Mouse (Mus musculus): Measurements from ENCODE around the gene Map3k11. TPM values are rescaled to one million over a fixed set of nuclear protein-coding genes. Genes with fewer than 3 reads are reported as not detected.
A peak's percentile ranks its signal among the peaks of the same experiment; 100 is the strongest.

The Map3k11 gene
- polyA plus RNA-seq, 1 experiment, result 23.1 TPM

DNA sequence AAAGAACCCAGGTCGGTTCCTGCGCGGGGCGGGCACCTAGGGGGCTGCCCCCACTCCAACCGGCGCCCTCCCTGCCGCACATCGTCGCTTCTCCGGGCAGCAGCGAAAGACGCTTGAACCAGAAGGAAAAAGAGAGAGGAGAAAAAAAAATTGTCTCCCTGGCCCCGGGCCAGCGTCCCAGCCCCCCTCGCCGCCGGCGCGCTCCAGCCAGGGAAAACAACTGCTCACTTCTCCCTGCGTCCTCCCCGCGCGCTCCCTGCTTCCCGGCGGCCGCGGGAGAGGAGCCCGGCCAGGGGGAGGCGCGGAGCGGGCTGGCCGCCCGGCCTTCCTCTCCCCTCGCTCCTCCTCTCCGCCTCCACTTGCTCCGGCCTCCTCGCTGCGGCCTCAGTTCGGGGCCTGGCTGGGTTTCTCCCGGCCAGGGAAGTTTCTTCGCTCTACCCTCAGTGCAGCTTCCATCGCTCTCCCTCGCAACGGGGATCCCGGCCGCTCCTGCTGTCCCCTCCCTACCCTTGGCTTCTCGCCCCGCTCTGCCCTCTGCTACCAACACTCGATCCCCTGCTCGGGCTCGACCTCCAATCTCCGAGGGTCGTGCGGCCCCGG is 53.2 kb downstream of the Map3k11 start:
- Histone ChIP-seq H3K4me1 (ENCODE audit: control insufficient read depth, insufficient read depth, low read length) (0 out of 2 replicates have a peak, but pooled peaks cover 1% of the 10 kb centered on the region), H3K27ac (ENCODE audit: insufficient read depth, low read length) (peak overlapping the region; percentile 76; the same call in 1 of the 2 replicates), H3K4me3 (ENCODE audit: insufficient read depth, low read length) (peak overlapping the region; percentile 48)
- no peak for TF ChIP-seq POLR2A (IDR thresholded peaks at IDR 0.05; ENCODE audit: extremely low read depth, insufficient read depth, low read length)
- TF ChIP-seq CTCF (IDR thresholded peaks at IDR 0.05; ENCODE audit: extremely low read depth, insufficient read depth, low read length), result no peak

DNA sequence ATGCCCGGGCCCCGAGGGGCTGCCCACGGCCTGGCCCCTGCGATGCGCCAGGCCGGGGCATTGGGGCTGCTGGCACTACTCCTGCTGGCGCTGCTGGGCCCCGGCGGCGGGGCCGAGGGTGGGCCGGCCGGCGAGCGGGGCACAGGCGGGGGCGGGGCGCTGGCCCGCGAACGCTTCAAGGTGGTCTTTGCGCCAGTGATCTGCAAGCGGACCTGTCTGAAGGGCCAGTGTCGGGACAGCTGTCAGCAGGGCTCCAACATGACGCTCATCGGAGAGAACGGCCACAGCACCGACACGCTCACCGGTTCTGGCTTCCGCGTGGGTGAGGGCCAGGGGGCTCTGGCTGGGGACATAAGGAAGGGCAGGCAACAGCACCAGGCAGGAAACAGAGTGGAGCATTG is 53.7 kb downstream of the Map3k11 start:
- no peak for TF ChIP-seq CTCF (IDR thresholded peaks at IDR 0.05; ENCODE audit: extremely low read depth, insufficient read depth, low read length)
- TF ChIP-seq POLR2A (IDR thresholded peaks at IDR 0.05; ENCODE audit: extremely low read depth, insufficient read depth, low read length), result no peak
- Histone ChIP-seq H3K4me1 (ENCODE audit: control insufficient read depth, insufficient read depth, low read length) (0 out of 2 replicates have a peak, but pooled peaks cover 1% of the 10 kb centered on the region), H3K27ac (ENCODE audit: insufficient read depth, low read length) (0 out of 2 replicates have a peak overlapping the region, but pooled peaks have one; percentile 76), H3K4me3 (ENCODE audit: insufficient read depth, low read length) (peak overlapping the region; percentile 48)

DNA sequence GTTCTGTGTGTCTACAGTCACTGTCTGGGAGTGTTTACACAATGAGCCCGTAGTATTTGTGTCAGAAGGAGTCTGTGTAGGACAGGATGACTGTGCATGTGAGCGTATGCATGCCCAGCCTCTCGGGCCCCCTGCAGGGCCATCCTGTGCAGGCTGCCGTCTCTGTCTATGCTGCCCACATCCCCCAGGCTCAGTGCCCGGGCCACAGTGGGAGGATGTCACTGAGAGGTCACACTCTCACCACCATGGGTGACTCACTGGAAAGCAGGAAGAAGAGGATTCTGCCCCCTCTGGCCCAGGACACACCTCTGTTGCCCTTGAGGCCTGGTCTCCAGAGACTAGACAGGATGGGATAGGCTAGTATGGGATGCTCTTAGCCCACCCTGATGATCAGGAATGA is 55.0 kb downstream of the Map3k11 start:
- Histone ChIP-seq H3K4me1 (ENCODE audit: control insufficient read depth, insufficient read depth, low read length) (0 out of 2 replicates have a peak, but pooled peaks cover 1% of the 10 kb centered on the region), H3K4me3 (ENCODE audit: insufficient read depth, low read length) (no peak overlapping the region), H3K27ac (ENCODE audit: insufficient read depth, low read length) (no peak overlapping the region)
- TF ChIP-seq POLR2A (IDR thresholded peaks at IDR 0.05; ENCODE audit: extremely low read depth, insufficient read depth, low read length) (no peak), CTCF (IDR thresholded peaks at IDR 0.05; ENCODE audit: extremely low read depth, insufficient read depth, low read length) (no peak)

- no peak overlapping the region for H3K27ac ChIP-seq (ENCODE audit: insufficient read depth, low read length)
- peak overlapping the region; percentile 43 for H3K4me3 ChIP-seq (ENCODE audit: insufficient read depth, low read length)
- H3K4me1 ChIP-seq (ENCODE audit: control insufficient read depth, insufficient read depth, low read length), result 0 out of 2 replicates have a peak, but pooled peaks cover 1% of the 10 kb centered on the region
- no peak for TF ChIP-seq POLR2A (IDR thresholded peaks at IDR 0.05; ENCODE audit: extremely low read depth, insufficient read depth, low read length)
- TF ChIP-seq CTCF (IDR thresholded peaks at IDR 0.05; ENCODE audit: extremely low read depth, insufficient read depth, low read length), result no peak
These were observed 57.5 kb downstream of the Map3k11 start for GRCm38 (mm10) chr19:5745756-5746710.

DNA sequence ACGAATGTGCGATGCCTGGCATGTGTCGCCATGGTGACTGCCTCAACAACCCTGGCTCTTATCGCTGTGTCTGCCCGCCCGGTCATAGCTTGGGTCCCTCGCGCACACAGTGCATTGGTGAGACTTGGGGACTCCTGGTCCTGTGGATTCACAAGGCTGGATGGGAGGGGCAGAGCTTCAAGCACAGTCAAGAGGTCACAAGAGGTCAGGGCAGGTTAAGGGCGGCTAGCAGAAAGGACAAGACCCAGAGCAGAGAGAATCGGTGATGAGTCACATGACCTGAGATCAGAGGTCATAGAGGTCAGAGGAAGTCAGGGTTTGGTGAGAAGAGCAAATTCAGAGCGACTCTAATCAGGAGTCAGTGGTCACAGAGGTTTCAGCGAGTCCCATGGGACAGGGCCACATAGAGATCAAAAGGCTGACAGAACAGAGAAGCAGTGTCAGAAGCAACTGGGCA is 58.4 kb downstream of the Map3k11 start:
- Histone ChIP-seq H3K27ac (ENCODE audit: insufficient read depth, low read length) (no peak overlapping the region), H3K4me3 (ENCODE audit: insufficient read depth, low read length) (no peak overlapping the region), H3K4me1 (ENCODE audit: control insufficient read depth, insufficient read depth, low read length) (no peaks in the 10 kb centered on the region)
- no peak for TF ChIP-seq CTCF (IDR thresholded peaks at IDR 0.05; ENCODE audit: extremely low read depth, insufficient read depth, low read length)
- no peak for TF ChIP-seq POLR2A (IDR thresholded peaks at IDR 0.05; ENCODE audit: extremely low read depth, insufficient read depth, low read length)

GRCm38 (mm10) chr19:5749476-5749875 is 60.9 kb downstream of the Map3k11 start:
- no peak overlapping the region for H3K4me3 ChIP-seq (ENCODE audit: insufficient read depth, low read length)
- no peaks in the 10 kb centered on the region for H3K4me1 ChIP-seq (ENCODE audit: control insufficient read depth, insufficient read depth, low read length)
- no peak overlapping the region for H3K27ac ChIP-seq (ENCODE audit: insufficient read depth, low read length)
- TF ChIP-seq CTCF (IDR thresholded peaks at IDR 0.05; ENCODE audit: extremely low read depth, insufficient read depth, low read length), result no peak
- no peak for TF ChIP-seq POLR2A (IDR thresholded peaks at IDR 0.05; ENCODE audit: extremely low read depth, insufficient read depth, low read length)

GRCm38 (mm10) chr19:5750951-5751350 is 62.4 kb downstream of the Map3k11 start:
- Histone ChIP-seq H3K4me1 (ENCODE audit: control insufficient read depth, insufficient read depth, low read length) (no peaks in the 10 kb centered on the region), H3K27ac (ENCODE audit: insufficient read depth, low read length) (no peak overlapping the region), H3K4me3 (ENCODE audit: insufficient read depth, low read length) (no peak overlapping the region)
- no peak for TF ChIP-seq CTCF (IDR thresholded peaks at IDR 0.05; ENCODE audit: extremely low read depth, insufficient read depth, low read length)

- H3K27ac ChIP-seq (ENCODE audit: insufficient read depth, low read length), result no peak overlapping the region
- TF ChIP-seq CTCF (IDR thresholded peaks at IDR 0.05; ENCODE audit: extremely low read depth, insufficient read depth, low read length) (no peak), POLR2A (IDR thresholded peaks at IDR 0.05; ENCODE audit: extremely low read depth, insufficient read depth, low read length) (no peak)
- H3K4me3 ChIP-seq (ENCODE audit: insufficient read depth, low read length), result no peak overlapping the region
- H3K4me1 ChIP-seq (ENCODE audit: control insufficient read depth, insufficient read depth, low read length), result no peaks in the 10 kb centered on the region
These were observed 63.2 kb downstream of the Map3k11 start for GRCm38 (mm10) chr19:5751742-5752141.

Other genes starting within 250 kb of the Map3k11 start
- 0.21 TPM in 1 of 2 replicates, not detected in the other for gene Fosl1, start 241.2 kb upstream of the Map3k11 start, polyA plus RNA-seq (2012; rRNA removed)
- gene Ccdc85b, start 230.8 kb upstream of the Map3k11 start, polyA plus RNA-seq (2012; rRNA removed), result 23.8 and 24.5 TPM in 2 replicates
- gene Fibp, start 228.1 kb upstream of the Map3k11 start, polyA plus RNA-seq (2012; rRNA removed), result 129 and 131 TPM in 2 replicates
- gene Ctsw, start 220.2 kb upstream of the Map3k11 start, polyA plus RNA-seq (2012; rRNA removed), result 0.27 and 0.53 TPM in 2 replicates
- gene Efemp2, start 214.8 kb upstream of the Map3k11 start, polyA plus RNA-seq (2012; rRNA removed), result 24.5 and 27.1 TPM in 2 replicates
- gene Mus81, start 200.3 kb upstream of the Map3k11 start, polyA plus RNA-seq (2012; rRNA removed), result 38.6 and 39.5 TPM in 2 replicates
- 1,356 and 1,455 TPM in 2 replicates for gene Cfl1, start 198.3 kb upstream of the Map3k11 start, polyA plus RNA-seq (2012; rRNA removed)
- 4.7 and 5.7 TPM in 2 replicates for gene 1700020D05Rik, start 185.0 kb upstream of the Map3k11 start, polyA plus RNA-seq (2012; rRNA removed)
- gene Snx32, start 178.2 kb upstream of the Map3k11 start, polyA plus RNA-seq (2012; rRNA removed), result 150 and 162 TPM in 2 replicates
- 0.02 and 0.04 TPM in 2 replicates for gene Ovol1, start 128.1 kb upstream of the Map3k11 start, polyA plus RNA-seq (2012; rRNA removed)
- gene Ap5b1, start 120.7 kb upstream of the Map3k11 start, polyA plus RNA-seq (2012; rRNA removed), result 3.2 and 3.3 TPM in 2 replicates
- 50.2 and 61.3 TPM in 2 replicates for gene Rnaseh2c, start 86.9 kb upstream of the Map3k11 start, polyA plus RNA-seq (2012; rRNA removed)
- 111 and 115 TPM in 2 replicates for gene Kat5, start 78.5 kb upstream of the Map3k11 start, polyA plus RNA-seq (2012; rRNA removed)
- gene Rela, start 51.3 kb upstream of the Map3k11 start, polyA plus RNA-seq (2012; rRNA removed), result 30.9 and 32.5 TPM in 2 replicates
- gene Sipa1, start 25.0 kb upstream of the Map3k11 start, polyA plus RNA-seq (2012; rRNA removed), result 16.9 and 17.7 TPM in 2 replicates
- gene Pcnx3, start 166 bp downstream of the Map3k11 start, polyA plus RNA-seq (2012; rRNA removed), result 59.9 and 60.8 TPM in 2 replicates
- gene Kcnk7, start 15.6 kb downstream of the Map3k11 start, polyA plus RNA-seq (2012; rRNA removed), result 0.09 and 0.23 TPM in 2 replicates
- 16.5 and 17.0 TPM in 2 replicates for gene Ehbp1l1, start 37.6 kb downstream of the Map3k11 start, polyA plus RNA-seq (2012; rRNA removed)
- 46.7 and 58.6 TPM in 2 replicates for gene Fam89b, start 40.9 kb downstream of the Map3k11 start, polyA plus RNA-seq (2012; rRNA removed)
- 54.2 and 54.9 TPM in 2 replicates for gene Ltbp3, start 52.2 kb downstream of the Map3k11 start, polyA plus RNA-seq (2012; rRNA removed)
- 120 and 124 TPM in 2 replicates for gene Scyl1, start 82.7 kb downstream of the Map3k11 start, polyA plus RNA-seq (2012; rRNA removed)
- 17.1 and 22.1 TPM in 2 replicates for gene Frmd8, start 186.5 kb downstream of the Map3k11 start, polyA plus RNA-seq (2012; rRNA removed)
- 6.6 and 7.4 TPM in 2 replicates for gene Slc25a45, start 189.1 kb downstream of the Map3k11 start, polyA plus RNA-seq (2012; rRNA removed)
- 3.6 and 4.0 TPM in 2 replicates for gene Tigd3, start 205.4 kb downstream of the Map3k11 start, polyA plus RNA-seq (2012; rRNA removed)
- gene Dpf2, start 224.3 kb downstream of the Map3k11 start, polyA plus RNA-seq (2012; rRNA removed), result 96.2 and 99.0 TPM in 2 replicates
- gene Cdc42ep2, start 236.1 kb downstream of the Map3k11 start, polyA plus RNA-seq (2012; rRNA removed), result 12.6 and 16.4 TPM in 2 replicates